Mouse (Mus musculus) adrenal gland, postnatal 36 days (tissue): ENCODE measurements at regions not wholly inside any gene's neighbourhood (a gene's known extent, or its start where the extent isn't known, plus 50 kb on each side); places are given as distances from the start of the nearest gene placed in this dataset.
"Not testable (repeated sequence)": the region's sequence is repeated elsewhere in the genome, so short reads cannot be mapped to it uniquely, and the experiment has no call there.

Source experiments
- DNase-seq, 2 experiments: peaks; one replicate each; pipeline ENCODE4 v3.0.0; 2021; ENCODE audit warnings: mixed read lengths in 1 of 2

GRCm38 (mm10) chr10:103958183-103958582 is 184.6 kb upstream of the Gm21293 start:
- DNase-seq: no peak

GRCm38 (mm10) chr10:103976059-103976458 is 166.7 kb upstream of the Gm21293 start:
- no peak for DNase-seq

- DNase-seq: no peak
Measured at GRCm38 (mm10) chr10:103984287-103984956, 158.4 kb upstream of the Gm21293 start.

- no peak for DNase-seq
Measured at GRCm38 (mm10) chr10:104019540-104019939, 123.2 kb upstream of the Gm21293 start.

GRCm38 (mm10) chr10:104021593-104021992 is 121.2 kb upstream of the Gm21293 start:
- no peak for DNase-seq

GRCm38 (mm10) chr10:104028162-104028561 is 114.6 kb upstream of the Gm21293 start:
- DNase-seq: no peak

GRCm38 (mm10) chr10:104032771-104033170 is 110.0 kb upstream of the Gm21293 start:
- no peak for DNase-seq

GRCm38 (mm10) chr10:104041729-104042386 is 100.9 kb upstream of the Gm21293 start:
- DNase-seq: not testable (repeated sequence)

- no peak for DNase-seq
Measured at GRCm38 (mm10) chr10:104042387-104042775, 100.4 kb upstream of the Gm21293 start.

GRCm38 (mm10) chr10:104043569-104043968 is 99.2 kb upstream of the Gm21293 start:
- DNase-seq: no peak
